Mouse (Mus musculus): ENCODE data around the gene Chtop. TPM values are rescaled to one million over a fixed set of nuclear protein-coding genes. Genes with fewer than 3 reads are reported as not detected.

Gene Chtop
- total RNA-seq, 2 experiments from 2014 or later: 164 TPM

DNA sequence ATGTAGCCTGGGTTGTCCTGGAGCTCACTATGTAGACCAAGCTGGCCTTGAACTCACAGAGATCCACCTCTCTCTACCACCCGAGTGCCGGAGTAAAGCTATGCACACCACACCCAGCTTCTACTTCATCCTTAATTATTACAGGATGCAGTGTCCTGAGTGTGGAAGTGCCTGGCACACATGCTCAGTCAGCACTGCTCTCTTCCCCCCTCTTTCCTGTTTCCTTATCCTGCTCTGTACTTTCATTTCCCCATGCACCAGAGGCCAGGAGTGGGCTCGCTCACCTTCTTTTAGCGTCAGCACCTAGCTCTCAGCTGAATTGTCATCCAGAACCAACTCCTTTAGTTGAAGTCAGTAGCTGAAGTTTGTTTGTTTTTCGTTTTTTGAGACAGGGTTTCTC, 49.0 kb downstream of the Chtop start:
- intact Hi-C loops (cut with DNase I): no loop called here
- H3K4me3 ChIP-seq: no peak overlapping the region
- TF ChIP-seq CTCF (IDR thresholded peaks at IDR 0.05): no peak

DNA sequence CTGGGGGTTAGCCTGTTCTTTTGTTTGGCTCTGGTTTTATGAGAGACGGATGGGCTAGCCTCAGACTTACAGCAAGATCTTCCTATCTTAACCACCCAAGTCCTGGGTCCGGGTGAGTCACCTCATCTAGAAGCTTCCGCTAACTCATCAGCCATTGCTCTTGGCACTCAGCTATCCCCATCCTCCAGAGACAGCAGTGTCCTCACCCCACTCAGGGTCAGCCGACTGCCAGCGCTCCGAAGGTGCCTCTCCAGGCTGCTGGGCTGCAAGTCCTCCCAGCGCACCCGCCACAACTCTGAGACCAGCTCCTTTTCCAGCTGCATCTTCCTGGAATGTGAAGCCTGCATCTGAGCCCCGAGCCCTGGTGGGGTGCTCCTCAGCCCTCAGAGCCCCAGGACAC, 49.6 kb downstream of the Chtop start:
- no peak for TF ChIP-seq CTCF (IDR thresholded peaks at IDR 0.05)

More for the DNA sequence above, 49.0 kb downstream of the Chtop start:
- no peak for DNase-seq (ENCODE audit: extremely low spot score in 1 of 2, low spot score in 2 of 2)
- no peak overlapping the region for H3K27ac ChIP-seq

GRCm38 (mm10) chr3:90454931-90455330, 54.4 kb downstream of the Chtop start:
- intact Hi-C loops (cut with DNase I): no loop called here

More for the DNA sequence above, 49.6 kb downstream of the Chtop start:
- no peak overlapping the region for H3K27ac ChIP-seq
- no peak overlapping the region for H3K4me3 ChIP-seq
- DNase-seq (ENCODE audit: extremely low spot score in 1 of 2, low spot score in 2 of 2): no peak
- intact Hi-C loops (cut with DNase I): no loop called here

DNA sequence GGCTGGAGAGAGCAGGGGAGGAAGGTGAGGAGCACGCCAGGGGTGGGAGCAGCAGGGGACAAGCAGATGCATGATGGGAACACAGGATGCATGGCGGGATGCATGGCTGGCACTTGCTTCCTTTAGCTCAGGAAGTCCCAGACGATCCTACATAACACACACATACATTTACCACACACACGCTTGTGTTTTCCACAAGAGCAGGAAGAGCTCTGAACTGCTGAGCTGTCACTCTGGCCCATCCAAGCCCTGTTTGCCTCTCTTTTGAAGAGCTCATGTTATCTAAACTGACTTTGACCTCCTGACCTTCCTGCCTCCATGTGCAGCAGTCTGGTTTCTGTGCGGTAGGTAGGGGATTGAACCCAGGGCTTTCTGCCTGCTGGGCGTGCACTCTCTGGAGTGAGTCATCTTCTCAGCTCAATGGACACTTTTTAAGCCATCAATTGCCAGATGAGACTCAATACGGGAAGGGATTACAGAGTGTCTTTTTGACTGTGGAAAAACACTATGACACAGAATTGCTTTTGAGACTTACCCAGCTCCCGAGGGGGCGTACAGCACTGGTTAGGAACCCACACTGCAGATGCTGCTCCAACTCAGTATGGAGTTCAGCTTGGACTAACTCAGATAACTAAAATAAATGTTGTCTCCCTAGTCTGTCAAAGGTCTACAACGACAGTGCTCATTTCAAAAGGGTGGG, 57.8 kb downstream of the Chtop start:
- intact Hi-C loops (cut with DNase I): no loop called here
- Histone ChIP-seq H3K4me3 (no peak overlapping the region), H3K27ac (peak overlapping the region; percentile 61; the same call in 1 of the 2 replicates)
- DNase-seq (ENCODE audit: extremely low spot score in 1 of 2, low spot score in 2 of 2): peak in 1 of 2 experiments; percentile 36
- TF ChIP-seq CTCF (IDR thresholded peaks at IDR 0.05): no peak

More at GRCm38 (mm10) chr3:90454931-90455330, 54.4 kb downstream of the Chtop start:
- H3K4me3 ChIP-seq: no peak overlapping the region
- no peak overlapping the region for H3K27ac ChIP-seq
- no peak for DNase-seq (ENCODE audit: extremely low spot score in 1 of 2, low spot score in 2 of 2)
- no peak for TF ChIP-seq CTCF (IDR thresholded peaks at IDR 0.05)

DNA sequence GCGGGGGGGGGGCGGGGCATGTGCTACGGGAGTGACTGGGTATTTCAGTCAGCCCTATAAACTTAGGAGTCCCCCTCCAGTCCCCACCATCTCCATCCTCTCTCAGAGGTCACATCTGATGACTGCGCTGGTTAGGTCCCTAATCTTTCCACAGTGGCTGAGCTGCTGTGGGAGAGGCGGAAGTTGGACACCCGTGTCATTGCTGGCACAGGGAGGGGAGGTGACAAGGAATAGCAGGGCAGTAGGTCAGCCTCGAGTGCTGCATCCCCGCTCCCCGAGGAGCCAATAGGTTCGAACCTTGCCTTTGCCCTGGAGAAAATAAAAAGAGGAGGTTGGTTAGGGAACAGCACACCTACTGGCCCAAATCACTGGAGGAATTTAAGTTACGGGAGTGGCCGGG, 58.4 kb downstream of the Chtop start:
- Histone ChIP-seq H3K27ac (peak overlapping the region; percentile 61; the same call in 1 of the 2 replicates), H3K4me3 (no peak overlapping the region)
- DNase-seq (ENCODE audit: extremely low spot score in 1 of 2, low spot score in 2 of 2): no peak
- no peak for TF ChIP-seq CTCF (IDR thresholded peaks at IDR 0.05)
- intact Hi-C loops (cut with DNase I): no loop called here

Other genes with a start within 250 kb of the Chtop start
- 10 to 100 TPM; 35.0 to 36.7 TPM for gene Dennd4b, start 244.3 kb downstream of the Chtop start, total RNA-seq (2021)
- gene Gatad2b, start 216.3 kb downstream of the Chtop start, total RNA-seq (2021): 100 to 1,000 TPM in 1 of 2 experiments, 10 to 100 TPM in 1; 93.5 to 103 TPM
- 1 to 10 TPM; 8.1 to 8.3 TPM for gene Slc27a3, start 119.6 kb downstream of the Chtop start, total RNA-seq (2021)
- 10 to 100 TPM; 62.1 to 65.7 TPM for gene Ints3, start 75.9 kb downstream of the Chtop start, total RNA-seq (2021)
- 1 to 10 TPM; 3.3 TPM for gene Npr1, start 43.6 kb downstream of the Chtop start, total RNA-seq (2021)
- gene Ilf2, start 33.4 kb downstream of the Chtop start, total RNA-seq (2021): 10 to 100 TPM; 75.1 to 92.3 TPM
- 10 to 100 TPM; 48.8 to 50.9 TPM for gene Snapin, start 18.5 kb downstream of the Chtop start, total RNA-seq (2021)
- 100 to 1,000 TPM; 119 to 123 TPM for gene S100a1, start 4.9 kb upstream of the Chtop start, total RNA-seq (2021)
- 10 to 100 TPM; 15.4 to 18.1 TPM for gene S100a13, start 4.9 kb upstream of the Chtop start, total RNA-seq (2021)
- under 1 TPM in 1 of 2 experiments, not detected in 1; 0.34 TPM for gene S100a14, start 17.4 kb upstream of the Chtop start, total RNA-seq (2021)
- 10 to 100 TPM; 60.2 to 70.1 TPM for gene S100a16, start 27.8 kb upstream of the Chtop start, total RNA-seq (2021)
- under 1 TPM; 0.56 to 0.81 TPM for gene S100a3, start 51.1 kb upstream of the Chtop start, total RNA-seq (2021)
- not detected for gene S100a2, start 80.7 kb upstream of the Chtop start, total RNA-seq (2021)
- gene Gm42674, start 92.4 kb upstream of the Chtop start, total RNA-seq (2021): not detected
- gene S100a4, start 94.3 kb upstream of the Chtop start, total RNA-seq (2021): 1 to 10 TPM; 4.6 to 4.8 TPM
- not detected for gene S100a5, start 99.0 kb upstream of the Chtop start, total RNA-seq (2021)
- 10 to 100 TPM; 28.8 to 31.0 TPM for gene S100a6, start 103.4 kb upstream of the Chtop start, total RNA-seq (2021)
- 1 to 10 TPM in 1 of 2 experiments, under 1 TPM in 1; 0.72 to 1.1 TPM for gene S100a7a, start 144.5 kb upstream of the Chtop start, total RNA-seq (2021)
- gene S100a8, start 159.5 kb upstream of the Chtop start, total RNA-seq (2021): 1 to 10 TPM in 1 of 2 experiments, not detected in 1; 3.0 TPM
- 1 to 10 TPM in 1 of 2 experiments, not detected in 1; 2.1 TPM for gene S100a9, start 186.2 kb upstream of the Chtop start, total RNA-seq (2021)
- not detected for gene Pglyrp4, start 217.4 kb upstream of the Chtop start, total RNA-seq (2021)

Data from left cerebral cortex, adult 2 months (tissue).